Mouse (Mus musculus): ENCODE measurements around the gene Rras2.

The Rras2 gene

GRCm38 (mm10) chr7:114028828-114029227, 88.8 kb downstream of the Rras2 start:
- WGBS = 95% methylated on average over 5 of the region's 5 CpGs

GRCm38 (mm10) chr7:114027406-114027805, 90.2 kb downstream of the Rras2 start:
- WGBS = 73% methylated on average over 3 of the region's 3 CpGs

GRCm38 (mm10) chr7:114026923-114027322, 90.7 kb downstream of the Rras2 start:
- WGBS = 90% methylated on average over 8 of the region's 8 CpGs

GRCm38 (mm10) chr7:114020704-114021093, 96.9 kb downstream of the Rras2 start:
- WGBS = under 1% methylated on average over 11 of the region's 11 CpGs

- 3% methylated on average over 11 of the region's 11 CpGs for WGBS
Observed at GRCm38 (mm10) chr7:114020057-114020703, 97.4 kb downstream of the Rras2 start.

- WGBS = 92% methylated on average over 3 of the region's 3 CpGs
Observed at GRCm38 (mm10) chr7:114018861-114019260, 98.7 kb downstream of the Rras2 start.

GRCm38 (mm10) chr7:114016001-114016949, 101.3 kb downstream of the Rras2 start:
- WGBS = 62% methylated on average over 8 of the region's 8 CpGs

GRCm38 (mm10) chr7:114011726-114012443, 105.7 kb downstream of the Rras2 start:
- WGBS = 69% methylated on average over 9 of the region's 9 CpGs

- WGBS = 74% methylated on average over 5 of the region's 5 CpGs
Observed at GRCm38 (mm10) chr7:114007565-114007964, 110.0 kb downstream of the Rras2 start.

- WGBS = 86% methylated on average over 8 of the region's 8 CpGs
Observed at GRCm38 (mm10) chr7:114006456-114006855, 111.1 kb downstream of the Rras2 start.

GRCm38 (mm10) chr7:114005499-114005898, 112.1 kb downstream of the Rras2 start:
- 70% methylated on average over 5 of the region's 5 CpGs for WGBS

GRCm38 (mm10) chr7:114004171-114004570, 113.4 kb downstream of the Rras2 start:
- 52% methylated on average over 5 of the region's 5 CpGs for WGBS

GRCm38 (mm10) chr7:113997675-113998354, 119.8 kb downstream of the Rras2 start:
- 88% methylated on average over 7 of the region's 7 CpGs for WGBS

All from cerebral cortex, adult 2 months (tissue).